Mouse (Mus musculus): ENCODE data around the gene Fam168b.

DNA sequence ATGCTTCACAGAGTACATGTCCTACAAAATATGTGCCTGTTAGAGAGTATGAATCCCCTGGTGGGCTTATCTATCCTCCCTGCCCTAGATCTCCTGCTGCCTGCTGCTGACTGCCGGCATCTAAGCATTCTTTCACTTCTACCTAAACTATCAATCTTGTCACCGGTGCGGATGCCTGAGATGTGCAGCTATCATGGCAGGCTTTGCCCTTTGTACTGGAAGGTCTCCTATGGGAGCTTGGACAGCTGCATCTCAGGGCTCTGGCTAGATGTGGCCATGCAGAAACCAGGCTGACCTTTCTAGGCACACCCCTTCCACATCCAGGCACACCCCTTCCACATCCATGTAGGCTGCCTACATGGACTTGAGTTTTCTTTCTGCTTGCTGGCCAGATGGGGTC, 49.6 kb upstream of the Fam168b start:
- TF ChIP-seq POLR2A (IDR thresholded peaks at IDR 0.05; ENCODE audit: borderline replicate concordance, extremely low read depth, low read depth, low read length) (no peak), CTCF (IDR thresholded peaks at IDR 0.05; ENCODE audit: insufficient read depth, low read length) (no peak)

Measured in lung, adult 2 months (tissue).